Mouse (Mus musculus) MEL (cell line): ENCODE data around the gene Grm1.

Experiments used
- CTCF ChIP-seq, 3 experiments: IDR thresholded peaks in 2 of 3; conservative IDR thresholded peaks in 1 of 3; 2 replicates each; pipeline ENCODE4 v1.5.1; 2011 to 2012; ENCODE audit warnings: low read length in 3 of 3, low read depth in 2 of 3, mild to moderate bottlenecking in 2 of 3, improper control_type of control experiment in 1 of 3, inconsistent platforms in 1 of 3, mixed read lengths in 1 of 3, moderate library complexity in 1 of 3; ENCODE audit not compliant: control insufficient read depth in 1 of 3, insufficient read depth in 1 of 3, poor library complexity in 1 of 3, severe bottlenecking in 1 of 3
- E2F4 ChIP-seq: IDR thresholded peaks from 2 replicates; pipeline ENCODE4 v1.6.1; 2011; ENCODE audit warnings: low read depth, low read length, improper control_type of control experiment, borderline replicate concordance
- POLR2A ChIP-seq, 2 experiments: IDR thresholded peaks; 2 replicates each; pipeline ENCODE4 v1.6.1; 2011 to 2012; ENCODE audit warnings: low read length in 2 of 2, mild to moderate bottlenecking in 2 of 2, control low read depth in 1 of 2, improper control_type of control experiment in 1 of 2, low read depth in 1 of 2, moderate library complexity in 1 of 2; ENCODE audit not compliant: control insufficient read depth in 1 of 2, insufficient read depth in 1 of 2, poor library complexity in 1 of 2
- POLR2AphosphoS2 ChIP-seq: IDR thresholded peaks from 2 replicates; pipeline ENCODE4 v1.6.1; 2011; ENCODE audit warnings: low read length, improper control_type of control experiment
- RAD21 ChIP-seq: IDR thresholded peaks from 2 replicates; pipeline ENCODE4 v1.6.1; 2011; ENCODE audit warnings: mild to moderate bottlenecking, low read depth, low read length, improper control_type of control experiment
- UBTF ChIP-seq: IDR thresholded peaks from 2 replicates; pipeline ENCODE4 v1.6.1; 2012; ENCODE audit warnings: low read depth, mild to moderate bottlenecking, inconsistent platforms, low read length, improper control_type of control experiment, moderate library complexity, borderline replicate concordance; ENCODE audit not compliant: insufficient read depth
- USF1 ChIP-seq: IDR thresholded peaks from 2 replicates; pipeline ENCODE4 v1.6.1; 2014; ENCODE audit warnings: low read depth, mild to moderate bottlenecking, inconsistent platforms, low read length, improper control_type of control experiment, moderate library complexity
- USF2 ChIP-seq, 2 experiments: IDR thresholded peaks; 2 replicates each; pipeline ENCODE4 v1.6.1; 2011 to 2012; ENCODE audit warnings: improper control_type of control experiment in 2 of 2, low read length in 2 of 2, borderline replicate concordance in 1 of 2, inconsistent platforms in 1 of 2, low read depth in 1 of 2, mild to moderate bottlenecking in 1 of 2; ENCODE audit not compliant: insufficient read depth in 1 of 2
- ZC3H11A ChIP-seq: IDR thresholded peaks from 2 replicates; pipeline ENCODE4 v1.6.1; 2012; ENCODE audit warnings: low read depth, mild to moderate bottlenecking, inconsistent platforms, low read length, improper control_type of control experiment
- ZMIZ1 ChIP-seq: IDR thresholded peaks from 2 replicates; pipeline ENCODE4 v1.6.1; 2012; ENCODE audit warnings: low read depth, mild to moderate bottlenecking, inconsistent platforms, low read length, improper control_type of control experiment, moderate library complexity
- ZNF384 ChIP-seq: IDR thresholded peaks from 2 replicates; pipeline ENCODE4 v1.6.1; 2012; ENCODE audit warnings: low read depth, mild to moderate bottlenecking, inconsistent platforms, low read length, improper control_type of control experiment

- TF ChIP-seq USF2 (IDR thresholded peaks at IDR 0.05; ENCODE audit: borderline replicate concordance in 1 of 2, insufficient read depth in 1 of 2, low read depth in 1 of 2, low read length in 2 of 2): no peak
- TF ChIP-seq POLR2A (IDR thresholded peaks at IDR 0.05; ENCODE audit: control insufficient read depth in 1 of 2, insufficient read depth in 1 of 2, low read depth in 1 of 2, low read length in 2 of 2, poor library complexity in 1 of 2): no peak
- TF ChIP-seq USF1: no peak
- no peak for TF ChIP-seq ZC3H11A
- no peak for TF ChIP-seq RAD21
- TF ChIP-seq ZNF384: no peak
- no peak for TF ChIP-seq CTCF (IDR thresholded peaks at IDR 0.05 in 2 of 3, conservative IDR thresholded peaks at IDR 0.05 in 1 of 3; ENCODE audit: control insufficient read depth in 1 of 3, insufficient read depth in 1 of 3, low read depth in 2 of 3, low read length in 3 of 3, poor library complexity in 1 of 3, severe bottlenecking in 1 of 3)
- no peak for TF ChIP-seq POLR2AphosphoS2
- TF ChIP-seq ZMIZ1: no peak
- no peak for TF ChIP-seq UBTF
- TF ChIP-seq E2F4: no peak
Measured at GRCm38 (mm10) chr10:10774827-10775226, 307.3 kb downstream of the Grm1 start.
